Mouse (Mus musculus) CD4-positive helper T cell, adult 2 months (primary cell): ENCODE measurements around the gene Pou2f1.
A peak's percentile ranks its signal among the peaks of the same experiment; 100 is the strongest.

ENCODE experiments used
- DNase-seq: peaks from one replicate; pipeline ENCODE4 v3.0.0-alpha.2; 2012; ENCODE audit warnings: low read depth, missing footprints, low spot score

Pou2f1 gene

GRCm38 (mm10) chr1:166002520-166003155, at the start of gene Pou2f1:
Pou2f1 (minus strand) TSS chr1:166002678.
- peak; percentile 100 for DNase-seq

- DNase-seq, result no peak
Observed at GRCm38 (mm10) chr1:166049046-166049827, 46.8 kb upstream of the Pou2f1 start.

GRCm38 (mm10) chr1:166048230-166048911, 45.9 kb upstream of the Pou2f1 start:
- peak; percentile 62 for DNase-seq

GRCm38 (mm10) chr1:166047505-166048170, 45.2 kb upstream of the Pou2f1 start:
- peak; percentile 52 for DNase-seq

GRCm38 (mm10) chr1:166045894-166046197, 43.4 kb upstream of the Pou2f1 start:
- DNase-seq, result no peak

GRCm38 (mm10) chr1:166045060-166045893, 42.8 kb upstream of the Pou2f1 start:
- no peak for DNase-seq

GRCm38 (mm10) chr1:166043451-166044149, 41.1 kb upstream of the Pou2f1 start:
- DNase-seq, result peak; percentile 12

- DNase-seq, result no peak
Observed at GRCm38 (mm10) chr1:166041501-166041900, 39.0 kb upstream of the Pou2f1 start.

GRCm38 (mm10) chr1:166038731-166039332, 36.4 kb upstream of the Pou2f1 start:
- DNase-seq, result no peak

GRCm38 (mm10) chr1:166035045-166035444, 32.6 kb upstream of the Pou2f1 start:
- no peak for DNase-seq

GRCm38 (mm10) chr1:166031673-166032547, 29.4 kb upstream of the Pou2f1 start:
- no peak for DNase-seq

- no peak for DNase-seq
Observed at GRCm38 (mm10) chr1:166023981-166024380, 21.5 kb upstream of the Pou2f1 start.

- DNase-seq, result peak; percentile 16
Observed at GRCm38 (mm10) chr1:166017203-166017602, 14.7 kb upstream of the Pou2f1 start.

GRCm38 (mm10) chr1:166016306-166016705, 13.8 kb upstream of the Pou2f1 start:
- peak; percentile 66 for DNase-seq

- DNase-seq, result no peak
Observed at GRCm38 (mm10) chr1:166014530-166014929, 12.1 kb upstream of the Pou2f1 start.

- no peak for DNase-seq
Observed at GRCm38 (mm10) chr1:166010106-166010505, 7.6 kb upstream of the Pou2f1 start.

GRCm38 (mm10) chr1:166008634-166009350, 6.3 kb upstream of the Pou2f1 start:
- DNase-seq, result no peak

GRCm38 (mm10) chr1:166007026-166007425, 4.5 kb upstream of the Pou2f1 start:
- no peak for DNase-seq
